Mouse (Mus musculus) telencephalon, adult 2 months (tissue): Measurements from ENCODE around the gene Bpi.

Experiments used
- DNase-seq: peaks from one replicate; pipeline ENCODE4 v3.0.0-alpha.2; 2011; ENCODE audit warnings: low read depth, low spot score

Bpi gene

DNA sequence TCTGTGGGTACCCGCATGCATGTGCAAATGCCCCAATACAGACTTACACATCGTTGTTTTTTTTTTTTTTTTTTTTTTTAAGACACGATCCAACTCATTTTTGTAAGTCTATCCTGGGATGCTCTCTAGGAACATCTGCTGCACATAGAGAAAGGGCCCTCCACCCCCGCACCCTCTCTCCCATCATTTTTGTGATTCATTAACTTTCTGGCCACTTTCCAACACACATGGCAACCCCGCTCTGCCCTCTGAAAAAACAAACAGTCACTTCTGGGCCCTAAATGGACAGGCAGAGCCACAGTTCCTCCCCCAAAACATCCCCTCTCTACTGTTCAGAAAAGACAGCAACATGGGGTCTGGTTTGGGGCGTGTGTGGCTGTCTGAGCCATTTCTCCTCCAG is 27.8 kb downstream of the Bpi start:
- DNase-seq, result no peak

DNA sequence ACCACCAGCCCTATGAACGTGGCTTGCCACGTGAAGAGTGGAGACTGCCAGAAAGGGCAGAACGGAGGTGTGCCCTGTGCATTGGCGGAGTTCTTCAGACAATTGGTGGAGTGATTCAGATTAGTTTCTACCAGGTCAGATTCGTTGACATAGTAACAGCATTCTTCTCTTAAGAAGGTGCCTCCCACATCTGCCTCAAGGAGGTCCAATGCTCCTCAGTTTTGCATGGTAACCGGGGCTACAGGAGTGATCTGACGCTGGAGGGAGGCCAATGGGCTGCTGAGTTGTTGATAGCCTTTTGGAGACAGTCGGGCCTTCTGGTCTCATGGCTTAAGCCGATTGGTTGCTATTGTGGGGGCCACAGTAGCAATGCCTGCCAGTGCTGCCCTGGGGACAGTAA is 37.8 kb downstream of the Bpi start:
- peak; percentile 26 for DNase-seq

DNA sequence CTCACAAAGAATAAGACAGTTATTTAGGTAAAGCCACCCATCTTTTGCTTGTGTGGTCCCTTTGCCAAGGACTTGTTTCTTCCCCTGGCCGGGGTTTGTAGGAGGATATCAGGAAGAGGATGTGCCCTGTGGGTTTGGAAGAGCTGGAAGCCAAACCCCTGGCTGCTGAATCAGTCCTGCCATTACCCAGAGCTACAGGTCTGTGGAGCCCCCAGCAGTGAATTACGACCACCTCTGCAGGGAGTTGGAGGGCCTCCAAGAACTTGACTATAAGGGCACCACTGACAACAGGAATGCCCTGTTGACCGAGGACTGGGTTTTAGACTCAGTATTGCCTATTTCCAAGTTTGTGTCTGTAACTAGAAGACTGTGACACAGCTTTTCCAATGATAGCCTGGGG is 41.3 kb downstream of the Bpi start:
- no peak for DNase-seq

DNA sequence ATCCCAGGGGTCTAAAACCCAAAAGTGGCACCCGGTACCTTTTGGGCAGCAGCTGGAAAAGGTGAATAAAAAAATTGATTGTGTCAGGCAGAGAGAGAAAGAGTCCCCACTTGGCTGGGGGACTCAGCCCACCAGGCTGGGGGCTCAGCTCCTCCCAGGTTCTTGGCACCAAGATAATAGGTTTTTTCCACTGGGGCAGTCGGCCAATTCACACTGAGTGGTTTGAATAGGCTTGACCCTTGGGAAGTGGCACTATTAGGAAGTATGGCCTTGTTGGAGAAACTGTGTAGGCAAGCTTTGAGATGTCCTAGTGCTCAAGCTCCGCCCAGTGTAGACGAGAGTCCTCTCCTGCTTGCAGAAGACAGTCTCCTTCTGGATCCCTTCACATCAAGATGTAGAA is 41.8 kb downstream of the Bpi start:
- DNase-seq, result no peak

DNA sequence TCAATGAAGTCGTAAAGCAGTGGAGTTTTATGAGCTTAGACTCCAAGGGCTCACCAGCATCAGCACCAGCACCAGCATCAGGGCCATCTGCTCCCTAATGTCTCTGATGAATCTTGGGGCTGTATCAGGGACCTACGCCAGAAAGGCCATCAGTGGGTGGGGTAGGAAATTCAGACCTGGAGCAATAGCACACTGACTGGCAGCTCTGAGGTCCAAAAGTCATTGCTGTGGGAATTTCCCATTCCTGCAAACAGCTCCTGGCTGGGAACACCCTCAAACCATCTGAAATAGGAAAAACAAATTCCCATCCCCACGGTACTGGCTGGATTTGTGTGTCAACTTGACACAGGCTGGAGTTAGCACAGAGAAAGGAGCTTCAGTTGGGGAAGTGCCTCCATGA is 44.9 kb downstream of the Bpi start:
- DNase-seq, result no peak

DNA sequence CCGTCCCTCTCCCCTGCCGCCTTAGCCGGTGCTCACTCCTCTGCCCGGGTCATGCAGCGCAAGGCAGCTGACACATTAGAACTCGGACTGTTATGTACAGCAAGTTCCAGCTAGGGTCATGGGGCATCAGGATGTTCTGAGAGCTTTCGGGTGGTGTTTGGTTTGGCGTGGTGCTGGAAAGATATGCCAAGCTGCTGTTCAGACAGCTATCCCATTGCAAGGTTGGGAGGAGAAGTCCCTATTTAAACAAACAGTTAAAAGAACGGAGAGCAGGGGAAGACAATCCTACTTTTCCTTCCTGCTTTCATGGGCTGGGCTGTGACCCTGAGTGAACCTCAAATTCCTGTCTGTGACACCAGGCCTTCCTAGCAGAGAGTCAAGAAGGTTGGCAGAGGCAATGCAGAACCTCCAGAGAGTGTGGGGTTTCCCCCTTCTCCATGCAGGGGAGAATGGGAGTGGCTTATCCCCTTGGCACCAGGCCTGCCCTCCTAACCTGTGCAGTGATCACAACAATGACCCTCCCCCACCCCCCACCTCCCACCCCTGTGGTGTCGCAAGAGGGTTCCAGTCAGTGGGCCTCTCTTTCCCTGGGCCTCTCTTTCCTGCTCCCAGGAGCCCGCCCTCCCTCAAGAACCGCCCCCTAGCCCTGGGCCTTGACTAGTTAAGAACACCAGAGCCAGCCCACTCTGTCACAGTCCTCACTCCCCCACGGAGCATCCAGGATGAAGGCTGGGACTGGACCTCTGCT is 48.2 kb downstream of the Bpi start, which contains the start of gene Lbp:
Gene Lbp, plus strand, starts transcription at position 546 of the 748 bp plus-strand sequence.
- DNase-seq, result no peak

DNA sequence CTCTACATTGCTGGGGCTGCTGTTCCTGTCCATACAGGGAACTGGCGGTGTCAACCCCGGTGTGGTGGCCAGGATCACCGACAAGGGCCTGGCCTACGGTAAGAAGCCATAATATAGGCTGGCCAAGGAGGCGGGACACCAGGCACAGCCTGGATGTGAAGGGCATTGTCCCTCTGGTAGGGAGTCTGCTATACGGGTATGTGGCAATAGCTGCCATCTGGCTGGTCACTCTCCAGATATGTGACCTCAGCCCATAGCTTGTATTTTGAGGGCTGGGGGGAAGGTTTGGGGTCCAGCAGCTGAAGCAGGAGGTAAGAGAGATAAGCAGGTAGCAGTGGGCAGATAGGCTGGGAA is 48.8 kb downstream of the Bpi start:
- DNase-seq, result no peak

DNA sequence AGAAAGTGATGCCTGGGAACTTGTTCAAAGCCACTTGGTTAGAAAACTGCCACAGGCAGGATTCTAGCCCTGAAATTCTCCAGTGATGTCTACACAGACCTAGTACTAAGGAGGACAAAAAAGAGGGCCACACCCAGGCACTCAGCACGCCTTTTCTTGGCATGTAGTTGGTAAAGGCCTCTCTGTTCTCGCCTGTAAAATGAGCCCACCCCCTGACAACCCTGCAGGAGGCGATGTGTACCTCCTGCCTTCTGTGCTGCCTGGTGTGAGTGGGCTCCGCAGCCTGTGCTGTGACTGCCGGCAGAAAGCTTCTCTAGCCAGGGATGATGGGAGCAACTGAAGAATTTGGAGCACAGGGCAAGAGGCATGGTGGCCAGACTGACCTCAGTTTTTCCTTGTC is 50.4 kb downstream of the Bpi start:
- peak; percentile 52 for DNase-seq

DNA sequence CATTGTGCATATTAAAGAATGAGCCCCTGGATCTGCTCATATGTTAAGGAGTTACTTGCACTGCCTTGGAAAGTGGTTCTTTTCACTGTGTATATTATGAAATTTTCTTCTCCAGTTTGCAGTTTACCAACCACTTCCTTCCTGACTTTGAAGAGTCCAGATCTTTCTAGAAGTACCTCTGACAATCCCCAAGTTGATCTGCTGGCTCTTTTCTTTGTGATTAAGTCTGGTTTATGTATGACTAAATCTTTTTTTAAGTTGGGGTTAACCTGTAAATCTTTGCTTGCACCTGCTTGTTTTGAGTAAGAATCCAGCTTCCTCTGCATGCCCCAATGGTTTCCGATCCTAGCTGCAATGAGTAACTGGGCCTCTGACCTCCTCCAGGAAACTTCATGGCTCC is 55.2 kb downstream of the Bpi start:
- no peak for DNase-seq

DNA sequence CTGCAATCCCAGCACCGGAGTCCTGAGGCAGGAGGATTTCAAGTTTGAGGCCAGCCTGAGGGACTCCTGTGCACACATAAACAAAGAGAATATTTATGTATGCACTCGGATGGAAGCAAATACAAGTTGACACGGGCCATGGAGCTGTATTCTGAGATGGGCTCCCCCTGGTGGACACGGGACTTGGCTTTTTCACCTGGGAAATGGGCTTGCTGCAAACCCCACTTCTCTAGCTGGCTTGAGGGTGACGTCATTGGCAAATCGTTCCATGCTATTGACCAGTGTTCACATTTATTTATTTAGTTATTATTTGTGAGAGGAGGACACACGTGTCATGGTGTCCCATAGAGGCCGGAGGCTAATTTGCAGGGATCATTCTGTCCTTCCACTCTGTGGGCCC is 58.5 kb downstream of the Bpi start:
- no peak for DNase-seq

DNA sequence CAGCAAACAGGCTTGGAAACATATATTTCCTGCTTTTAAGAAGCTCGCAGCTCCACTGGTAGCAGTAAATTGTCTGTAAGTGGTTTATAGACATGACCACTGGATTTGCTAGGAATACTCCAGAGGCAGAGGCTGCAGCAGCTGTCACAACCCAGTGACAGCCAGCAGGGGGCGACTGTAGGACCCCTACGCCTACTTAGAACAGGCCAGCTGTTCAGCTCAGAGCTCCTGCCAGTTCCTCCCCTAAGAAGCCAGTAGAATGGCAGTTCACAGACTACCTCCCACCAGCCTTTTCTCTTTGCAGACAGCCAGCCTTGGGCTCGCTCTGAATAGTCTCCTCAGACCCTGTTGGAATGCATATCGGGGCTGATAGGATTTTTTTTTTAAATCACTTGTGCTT is 59.1 kb downstream of the Bpi start:
- peak; percentile 71 for DNase-seq

DNA sequence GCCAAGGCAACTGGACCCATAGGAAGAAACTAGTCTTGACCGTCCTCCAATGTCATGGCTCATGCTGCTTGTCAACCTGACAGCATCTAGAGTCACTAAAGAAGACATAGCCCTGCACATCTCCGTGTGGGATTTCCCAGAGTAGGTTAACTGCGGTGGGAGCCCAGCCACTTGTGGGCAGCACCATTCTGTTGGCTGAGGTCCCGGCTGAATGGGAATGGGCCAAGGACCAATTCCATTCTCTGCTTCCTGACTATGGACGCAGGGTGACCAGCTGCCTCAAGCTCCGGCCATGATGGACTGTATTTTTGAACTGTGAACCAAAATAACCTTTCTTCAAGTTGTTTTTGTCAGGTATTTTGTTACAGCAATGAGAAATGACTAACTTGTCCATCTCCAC is 63.7 kb downstream of the Bpi start:
- no peak for DNase-seq

DNA sequence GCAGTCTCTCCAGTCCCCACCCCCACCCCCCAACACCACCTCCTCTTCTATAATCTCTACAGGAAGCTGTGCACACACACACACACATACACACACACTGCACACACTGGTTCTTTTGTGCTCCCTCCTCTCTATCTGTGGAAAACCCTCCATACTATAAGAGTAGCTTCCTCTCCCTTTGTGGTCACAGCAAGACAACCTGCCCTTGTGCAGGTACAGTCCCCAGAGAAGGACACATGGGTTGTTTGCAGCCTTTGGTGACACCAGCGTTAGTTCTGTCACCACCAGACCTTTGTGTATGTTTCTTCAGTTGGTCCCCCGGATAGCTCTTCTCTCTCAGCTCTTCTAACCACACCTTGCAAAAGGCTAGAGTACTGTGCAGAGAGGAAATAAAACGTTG is 65.0 kb downstream of the Bpi start:
- DNase-seq, result no peak

DNA sequence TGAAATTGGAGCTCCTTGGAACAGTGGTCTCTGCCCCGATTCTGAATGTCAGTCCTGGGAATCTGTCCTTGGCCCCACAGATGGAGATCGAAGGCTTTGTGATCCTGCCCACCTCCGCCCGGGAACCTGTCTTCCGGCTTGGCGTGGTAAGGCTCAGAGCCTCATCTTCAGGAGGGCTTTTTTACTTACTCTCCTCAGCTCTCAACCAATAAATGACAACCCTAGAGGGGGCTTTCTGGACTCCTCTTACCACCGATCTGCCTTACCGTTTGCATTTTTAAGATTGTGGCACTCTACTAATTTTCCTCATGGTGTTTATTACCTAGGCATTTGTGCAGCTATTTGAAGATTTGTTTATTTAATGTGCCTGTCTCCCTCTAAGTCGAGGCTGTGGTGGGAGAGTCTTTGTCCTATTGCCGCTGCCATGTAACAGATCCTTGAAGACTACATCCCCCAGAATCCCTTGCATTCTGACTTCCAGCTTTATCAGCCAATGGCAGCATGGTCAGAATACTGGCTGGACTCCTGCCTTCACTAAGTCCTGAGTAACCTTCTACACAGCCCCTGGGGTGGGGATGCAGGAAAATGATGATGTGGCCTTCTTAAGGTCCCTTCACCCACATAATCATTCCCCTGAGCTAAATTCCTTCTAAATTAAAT is 66.8 kb downstream of the Bpi start:
- no peak for DNase-seq

DNA sequence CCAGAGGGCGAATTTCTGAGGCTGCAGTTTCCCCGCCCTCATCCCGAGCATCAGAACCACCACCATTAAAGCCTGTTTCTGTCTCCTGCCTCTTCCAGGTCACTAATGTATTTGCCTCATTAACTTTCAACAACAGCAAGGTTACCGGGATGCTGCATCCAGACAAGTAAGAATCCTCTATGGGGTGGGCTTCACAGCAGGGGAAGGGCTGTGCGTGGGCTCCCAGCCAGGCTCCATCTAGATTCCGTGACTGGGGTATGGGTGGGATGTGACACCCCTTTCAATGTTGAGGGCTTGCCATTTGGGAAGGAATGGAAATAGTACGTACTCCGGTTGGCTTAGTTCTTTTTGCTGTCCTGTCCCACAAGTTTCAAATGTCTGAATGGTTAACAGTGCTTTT is 67.7 kb downstream of the Bpi start:
- DNase-seq, result no peak
